Mouse (Mus musculus) lung, embryonic 14.5 days (tissue): ENCODE data around the gene Lzts2. TPM values are rescaled to one million over a fixed set of nuclear protein-coding genes. Genes with fewer than 3 reads are reported as not detected.

Experiments used
- ATAC-seq: fragments of 200-750 bp; cut with Nextera tagmentation; 2 replicates; pipeline ENCODE4 v1.8.0; 2017; ENCODE audit warnings: mild to moderate bottlenecking, moderate TSS enrichment, moderate library complexity; ENCODE audit not compliant: insufficient read depth
- DNase-seq: peaks from one replicate; pipeline ENCODE4 v3.0.0-alpha.2; 2015
- H3K27ac ChIP-seq: fragments of 300-500 bp; sonication (generic); 2 replicates; pipeline ENCODE4 v1.5.1; 2014; ENCODE audit warnings: low read depth, mild to moderate bottlenecking, moderate library complexity
- H3K27me3 ChIP-seq: fragments of 300-500 bp; sonication (generic); 2 replicates; pipeline ENCODE4 v1.6.1; 2014; ENCODE audit warnings: low read length, control low read depth; ENCODE audit not compliant: insufficient read depth
- H3K36me3 ChIP-seq: fragments of 300-500 bp; sonication (generic); 2 replicates; pipeline ENCODE4 v1.6.1; 2014; ENCODE audit warnings: control low read depth; ENCODE audit not compliant: insufficient read depth
- H3K4me1 ChIP-seq: fragments of 300-500 bp; sonication (generic); 2 replicates; pipeline ENCODE4 v1.6.1; 2014; ENCODE audit warnings: antibody characterized with exemption, control low read depth; ENCODE audit not compliant: insufficient read depth
- H3K4me2 ChIP-seq: fragments of 300-500 bp; sonication (generic); 2 replicates; pipeline ENCODE4 v1.6.1; 2014; ENCODE audit warnings: mild to moderate bottlenecking
- H3K4me3 ChIP-seq: fragments of 300-500 bp; sonication (generic); 2 replicates; pipeline ENCODE4 v1.5.1; 2014; ENCODE audit warnings: low read depth, low read length
- H3K9ac ChIP-seq: fragments of 300-500 bp; sonication (generic); 2 replicates; pipeline ENCODE4 v1.6.1; 2014
- H3K9me3 ChIP-seq: fragments of 300-500 bp; sonication (generic); 2 replicates; pipeline ENCODE4 v1.6.1; 2016; ENCODE audit warnings: low read depth, low read length, control low read depth
- CTCF ChIP-seq: IDR thresholded peaks from 2 replicates; pipeline ENCODE4 v1.5.1; 2016; ENCODE audit warnings: antibody characterized with exemption, low read depth
- WGBS: fragments of 180-500 bp; shearing (Covaris S2); extraction: QIAGEN DNeasy Blood & Tissue Kit; methylation state at CpG from one replicate; pipeline ENCODE4 v1.1.7; 2014; 5-methylcytosine and 5-hydroxymethylcytosine counted together
- polyA plus RNA-seq: library from polyadenylated mRNA; unstranded; fragments of >200 nt; fragmentation: Nextera tagmentation; extraction: Ambion mirVana; gene quantifications from 2 replicates; pipeline ENCODE4 v1.2.1, GENCODE M21; 2014

The Lzts2 gene
- polyA plus RNA-seq, 1 experiment from 2014 or later, result 75.4 TPM

DNA sequence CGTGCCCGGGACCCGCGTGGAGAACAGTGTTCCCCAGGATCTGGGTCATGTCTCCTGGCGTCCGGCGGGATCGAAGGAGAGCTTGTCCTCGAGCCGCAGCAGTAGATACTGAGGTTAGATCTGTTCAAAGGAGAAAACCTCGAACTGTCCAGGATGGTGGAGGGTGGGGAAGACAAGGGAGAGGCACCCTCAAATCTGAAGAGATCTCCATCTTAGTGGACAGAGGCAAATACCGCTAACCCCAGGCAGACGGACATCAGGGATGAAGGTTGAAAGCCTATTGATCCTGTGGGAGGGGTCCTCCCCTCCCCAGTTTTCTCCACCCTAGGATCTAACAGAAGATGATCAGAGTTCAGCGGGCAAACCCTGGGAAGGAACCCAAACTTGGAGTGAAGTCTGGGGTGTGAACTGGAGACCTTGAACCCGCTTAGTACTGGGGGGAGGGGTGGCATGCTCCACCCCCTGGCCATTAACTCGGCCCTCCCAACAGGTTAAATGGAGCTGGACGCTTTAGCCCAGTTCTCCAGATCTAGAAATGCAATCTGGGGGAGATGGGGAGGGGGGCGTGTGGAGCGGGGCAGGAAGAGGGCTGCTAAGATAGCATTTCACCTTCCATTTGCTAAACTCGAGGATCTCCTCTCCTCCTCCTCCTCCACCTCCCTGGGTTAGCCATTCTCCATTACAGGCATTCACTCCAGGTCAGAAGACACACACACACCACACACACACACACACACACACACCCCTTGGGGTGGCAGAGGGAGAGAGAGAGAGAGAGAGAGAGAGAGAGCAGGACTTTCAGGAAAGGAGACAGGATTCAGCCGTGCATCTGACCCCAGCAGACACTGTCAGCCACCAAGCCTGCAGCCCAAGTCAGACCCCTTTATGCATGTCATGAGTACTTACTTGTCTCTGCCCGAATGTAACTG is 24.4 kb upstream of the Lzts2 start:
- no peak for TF ChIP-seq CTCF
- 6% methylated on average over 22 of the region's 22 CpGs for WGBS
- Histone ChIP-seq H3K9ac (peak overlapping the region; percentile 70), H3K27me3 (no peaks in the 10 kb centered on the region), H3K9me3 (no peaks in the 10 kb centered on the region), H3K36me3 (no peaks in the 10 kb centered on the region), H3K4me2 (peak overlapping the region; percentile 100), H3K27ac (no peak overlapping the region), H3K4me3 (peak overlapping the region; percentile 64), H3K4me1 (peaks cover 10% of the 10 kb centered on the region)
- DNase-seq, result no peak
- peak; percentile 52 for ATAC-seq

DNA sequence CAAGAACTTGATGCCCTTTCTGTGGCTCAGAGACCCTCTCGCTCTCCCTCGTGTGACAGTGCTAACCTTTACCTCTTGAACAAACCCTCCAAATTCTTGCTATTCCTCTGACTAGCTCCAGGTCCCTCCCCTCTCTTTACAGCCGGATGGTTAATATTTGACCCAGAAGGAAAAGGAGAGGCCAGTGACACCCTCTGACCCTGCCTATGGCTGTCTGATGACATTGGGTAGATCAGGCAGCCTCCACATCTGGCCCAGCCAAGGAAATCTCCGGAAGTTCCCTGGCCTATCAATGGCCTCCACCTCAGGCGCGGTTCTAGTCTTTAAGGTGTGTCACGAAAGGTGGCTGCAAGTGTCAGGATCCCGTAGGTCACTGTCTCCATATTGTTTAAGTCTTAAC is 23.2 kb upstream of the Lzts2 start:
- Histone ChIP-seq H3K9me3 (no peaks in the 10 kb centered on the region), H3K27ac (no peak overlapping the region), H3K4me2 (peak overlapping the region; percentile 8; the same call in 1 of the 2 replicates), H3K27me3 (no peaks in the 10 kb centered on the region), H3K9ac (no peak overlapping the region), H3K36me3 (no peaks in the 10 kb centered on the region), H3K4me3 (no peak overlapping the region), H3K4me1 (peaks cover 10% of the 10 kb centered on the region)
- WGBS, result 59% methylated on average over 8 of the region's 8 CpGs
- ATAC-seq, result no peak
- no peak for TF ChIP-seq CTCF
- no peak for DNase-seq

DNA sequence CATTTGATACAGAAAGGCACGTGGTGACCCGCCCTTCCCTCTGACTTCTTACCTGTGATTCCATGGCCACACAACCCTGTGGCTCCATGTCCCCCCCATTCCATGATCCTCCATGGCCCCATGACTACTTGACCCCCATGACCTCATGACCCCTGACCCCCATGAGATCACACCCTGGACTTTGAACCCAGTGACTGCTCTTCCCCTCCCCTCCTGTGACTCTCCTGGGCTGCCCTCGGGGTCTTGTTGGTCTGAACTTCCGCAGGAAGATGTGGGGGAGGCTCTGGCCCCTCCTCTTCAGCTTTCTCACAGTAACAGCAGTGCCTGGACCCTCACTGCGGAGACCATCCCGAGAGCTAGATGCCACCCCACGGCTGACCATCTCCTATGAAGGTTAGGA is 22.0 kb upstream of the Lzts2 start:
- no peak overlapping the region for H3K9ac ChIP-seq
- ATAC-seq, result no peak
- H3K4me2 ChIP-seq, result no peak overlapping the region
- H3K27me3 ChIP-seq, result no peaks in the 10 kb centered on the region
- 49% methylated on average over 7 of the region's 7 CpGs for WGBS
- no peaks in the 10 kb centered on the region for H3K9me3 ChIP-seq
- TF ChIP-seq CTCF, result no peak
- H3K4me1 ChIP-seq, result peaks cover 10% of the 10 kb centered on the region
- H3K36me3 ChIP-seq, result no peaks in the 10 kb centered on the region
- H3K27ac ChIP-seq, result no peak overlapping the region
- DNase-seq, result no peak
- no peak overlapping the region for H3K4me3 ChIP-seq

DNA sequence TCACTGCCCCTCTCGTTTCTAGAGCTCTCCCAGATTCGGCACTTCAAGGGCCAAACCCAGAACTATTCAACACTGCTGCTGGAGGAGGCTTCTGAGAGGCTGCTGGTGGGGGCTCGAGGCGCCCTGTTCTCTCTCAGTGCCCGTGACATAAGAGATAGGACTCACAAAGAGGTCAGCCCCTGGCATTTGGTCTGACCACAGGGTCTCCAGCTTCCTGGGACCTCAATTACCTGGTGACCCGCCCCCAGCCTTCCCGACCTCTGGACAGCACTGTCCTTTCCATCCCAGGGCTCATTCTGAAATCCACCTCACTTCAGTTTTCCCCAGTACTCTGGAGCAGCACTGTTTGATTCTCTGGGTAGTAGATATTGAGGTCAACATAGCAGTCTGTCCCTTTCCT is 21.5 kb upstream of the Lzts2 start:
- ATAC-seq, result no peak
- H3K4me3 ChIP-seq, result no peak overlapping the region
- H3K9me3 ChIP-seq, result no peaks in the 10 kb centered on the region
- no peak overlapping the region for H3K27ac ChIP-seq
- 53% methylated on average over 7 of the region's 7 CpGs for WGBS
- no peaks in the 10 kb centered on the region for H3K36me3 ChIP-seq
- peaks cover 10% of the 10 kb centered on the region for H3K4me1 ChIP-seq
- no peak for TF ChIP-seq CTCF
- no peaks in the 10 kb centered on the region for H3K27me3 ChIP-seq
- no peak overlapping the region for H3K9ac ChIP-seq
- H3K4me2 ChIP-seq, result no peak overlapping the region
- DNase-seq, result no peak

DNA sequence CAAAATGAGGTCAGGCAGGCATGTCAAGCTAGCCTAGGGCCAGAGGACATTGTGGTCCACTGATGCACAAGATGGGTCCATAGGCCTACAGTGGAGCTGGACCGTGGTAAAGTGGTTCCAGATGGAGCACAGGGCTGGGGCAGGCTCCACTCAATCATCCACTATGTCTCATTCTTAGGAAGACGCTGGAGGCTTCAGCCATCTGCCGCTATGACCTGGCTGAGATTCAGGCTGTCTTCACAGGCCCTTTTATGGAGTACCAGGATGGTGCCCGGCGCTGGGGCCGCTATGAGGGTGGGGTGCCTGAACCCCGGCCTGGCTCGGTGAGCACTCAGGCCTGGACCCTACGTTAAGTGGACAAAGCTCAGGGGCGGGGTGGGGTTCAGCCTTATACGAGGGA is 16.4 kb upstream of the Lzts2 start:
- no peak for DNase-seq
- H3K36me3 ChIP-seq, result peaks cover 5% of the 10 kb centered on the region; the same call in 1 of the 2 replicates

DNA sequence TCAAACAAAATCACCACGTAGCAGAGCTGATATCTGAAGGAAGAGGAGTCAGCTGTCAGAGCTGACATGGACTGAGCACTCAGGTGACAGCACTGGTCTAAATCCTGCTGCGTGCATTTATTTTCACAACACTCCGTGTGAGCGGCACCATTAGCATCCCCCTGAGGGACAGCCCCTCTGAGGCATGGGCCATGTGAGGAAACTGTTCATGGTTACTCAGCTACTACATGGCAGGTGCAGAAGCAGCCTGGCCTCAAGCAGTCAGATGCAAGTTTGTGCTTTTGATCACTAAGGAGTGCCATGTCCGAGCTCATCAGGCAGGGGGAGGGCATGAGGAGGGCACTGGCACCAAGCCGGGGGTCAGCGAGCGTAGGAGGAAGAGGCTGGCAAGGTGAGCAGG is 14.6 kb upstream of the Lzts2 start:
- H3K9ac ChIP-seq, result no peak overlapping the region
- no peak for TF ChIP-seq CTCF
- 83% methylated on average over 8 of the region's 8 CpGs for WGBS
- no peak overlapping the region for H3K4me3 ChIP-seq
- peaks cover 22% of the 10 kb centered on the region for H3K36me3 ChIP-seq
- no peak for DNase-seq
- H3K4me1 ChIP-seq, result no peaks in the 10 kb centered on the region
- no peaks in the 10 kb centered on the region for H3K9me3 ChIP-seq
- H3K4me2 ChIP-seq, result no peak overlapping the region
- ATAC-seq, result no peak
- H3K27ac ChIP-seq, result no peak overlapping the region
- H3K27me3 ChIP-seq, result no peaks in the 10 kb centered on the region

More for the DNA sequence above, 16.4 kb upstream of the Lzts2 start:
- no peak overlapping the region for H3K27ac ChIP-seq
- no peak overlapping the region for H3K4me3 ChIP-seq
- H3K4me1 ChIP-seq, result no peaks in the 10 kb centered on the region
- no peak overlapping the region for H3K4me2 ChIP-seq
- no peaks in the 10 kb centered on the region for H3K27me3 ChIP-seq
- no peak overlapping the region for H3K9ac ChIP-seq
- no peaks in the 10 kb centered on the region for H3K9me3 ChIP-seq
- no peak for TF ChIP-seq CTCF
- 73% methylated on average over 11 of the region's 11 CpGs for WGBS
- no peak for ATAC-seq

DNA sequence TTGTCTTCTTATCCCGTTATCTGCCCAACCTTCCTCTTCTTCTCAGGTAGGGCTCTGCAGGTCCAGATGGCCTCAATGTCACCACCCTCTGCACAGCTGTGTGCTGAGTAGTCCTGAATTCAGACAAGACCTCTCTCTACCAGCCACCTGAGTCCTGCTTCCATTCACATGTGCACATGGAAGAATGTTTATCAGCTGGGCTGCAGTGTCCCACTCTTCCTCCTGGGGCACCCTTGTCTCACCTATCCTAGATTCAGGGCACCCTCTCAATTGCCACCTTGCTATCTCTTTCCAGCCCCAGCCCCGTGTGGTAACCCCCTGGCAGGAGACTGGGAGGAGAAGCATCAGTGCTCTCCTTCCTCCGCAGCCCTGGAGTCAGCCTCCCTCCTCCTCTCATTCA is 11.9 kb upstream of the Lzts2 start:
- Histone ChIP-seq H3K36me3 (peaks cover 27% of the 10 kb centered on the region), H3K27me3 (no peaks in the 10 kb centered on the region), H3K9me3 (no peaks in the 10 kb centered on the region), H3K27ac (no peak overlapping the region), H3K4me3 (no peak overlapping the region), H3K4me1 (peaks cover 10% of the 10 kb centered on the region), H3K4me2 (no peak overlapping the region), H3K9ac (no peak overlapping the region)
- peak; percentile 31; the same call in 1 of the 2 replicates for TF ChIP-seq CTCF
- no peak for DNase-seq
- WGBS, result 56% methylated on average over 3 of the region's 3 CpGs
- no peak for ATAC-seq
